Mouse (Mus musculus) CH12.LX (cell line): Measurements from ENCODE around the gene Hip1r.

Experiments used
- CTCF ChIP-seq, 2 experiments: IDR thresholded peaks in 1 of 2; conservative IDR thresholded peaks in 1 of 2; 2 replicates each; pipeline ENCODE4 v1.5.1; 2011 to 2012; ENCODE audit warnings: low read depth in 2 of 2, low read length in 2 of 2, improper control_type of control experiment in 1 of 2, inconsistent platforms in 1 of 2, mild to moderate bottlenecking in 1 of 2, moderate library complexity in 1 of 2
- EP300 ChIP-seq: IDR thresholded peaks from 2 replicates; pipeline ENCODE4 v1.6.1; 2011; ENCODE audit warnings: low read length, improper control_type of control experiment
- HCFC1 ChIP-seq: IDR thresholded peaks from 2 replicates; pipeline ENCODE4 v1.6.1; 2012; ENCODE audit warnings: low read depth, mild to moderate bottlenecking, inconsistent platforms, low read length, improper control_type of control experiment
- MEF2A ChIP-seq: IDR thresholded peaks from 2 replicates; pipeline ENCODE4 v1.6.1; 2014; ENCODE audit warnings: low read depth, mild to moderate bottlenecking, inconsistent platforms, low read length, improper control_type of control experiment, borderline replicate concordance
- MYC ChIP-seq: IDR thresholded peaks from 2 replicates; pipeline ENCODE4 v1.6.1; 2011; ENCODE audit warnings: low read depth, mild to moderate bottlenecking, improper control_type of control experiment, low read length
- POLR2A ChIP-seq: IDR thresholded peaks from 2 replicates; pipeline ENCODE4 v1.6.1; 2011; ENCODE audit warnings: low read depth, mild to moderate bottlenecking, improper control_type of control experiment, low read length
- RCOR1 ChIP-seq: conservative IDR thresholded peaks from 2 replicates; pipeline ENCODE4 v1.6.1; 2012; ENCODE audit warnings: low read depth, mild to moderate bottlenecking, inconsistent platforms, low read length, improper control_type of control experiment
- SMC3 ChIP-seq: IDR thresholded peaks from 2 replicates; pipeline ENCODE4 v1.6.1; 2011; ENCODE audit warnings: low read depth, low read length, improper control_type of control experiment
- USF1 ChIP-seq: IDR thresholded peaks from 2 replicates; pipeline ENCODE4 v1.6.1; 2014; ENCODE audit warnings: low read depth, mild to moderate bottlenecking, inconsistent platforms, low read length, improper control_type of control experiment

- TF ChIP-seq MYC (no peak), MEF2A (no peak), CTCF (conservative IDR thresholded peaks at IDR 0.05 in 1 of 2, IDR thresholded peaks at IDR 0.05 in 1 of 2; ENCODE audit: low read depth in 2 of 2, low read length in 2 of 2) (no peak), POLR2A (no peak), EP300 (no peak), HCFC1 (no peak), RCOR1 (no peak), USF1 (no peak), SMC3 (no peak)
Observed at GRCm38 (mm10) chr5:123992193-123992637, 18.8 kb downstream of the Hip1r start.
